Mouse (Mus musculus) kidney, embryonic 15.5 days (tissue): ENCODE measurements around the gene Cryl1. TPM values are rescaled to one million over a fixed set of nuclear protein-coding genes. Genes with fewer than 3 reads are reported as not detected.

Source experiments
- ATAC-seq: fragments of 200-750 bp; cut with Nextera tagmentation; replicated peaks from 2 replicates; pipeline ENCODE4 v1.8.0; 2017; ENCODE audit warnings: moderate TSS enrichment; ENCODE audit not compliant: low FRiP score
- H3K27ac ChIP-seq: fragments of 300-500 bp; sonication (generic); 2 replicates; pipeline ENCODE4 v1.5.1; 2015; ENCODE audit warnings: mild to moderate bottlenecking, inconsistent platforms
- H3K27me3 ChIP-seq: fragments of 300-500 bp; sonication (generic); 2 replicates; pipeline ENCODE4 v1.6.1; 2015; ENCODE audit warnings: inconsistent platforms
- H3K36me3 ChIP-seq: fragments of 300-500 bp; sonication (generic); 2 replicates; pipeline ENCODE4 v1.6.1; 2015; ENCODE audit warnings: inconsistent platforms
- H3K4me1 ChIP-seq: fragments of 300-500 bp; sonication (generic); 2 replicates; pipeline ENCODE4 v1.6.1; 2015; ENCODE audit warnings: inconsistent platforms
- H3K4me2 ChIP-seq: fragments of 300-500 bp; sonication (generic); 2 replicates; pipeline ENCODE4 v1.6.1; 2015; ENCODE audit warnings: moderate library complexity, mild to moderate bottlenecking, inconsistent platforms
- H3K4me3 ChIP-seq: fragments of 300-500 bp; sonication (generic); replicated peaks from 2 replicates; pipeline ENCODE4 v1.5.1; 2015; ENCODE audit warnings: mild to moderate bottlenecking, inconsistent platforms
- H3K9ac ChIP-seq: fragments of 300-500 bp; sonication (generic); 2 replicates; pipeline ENCODE4 v1.6.1; 2015; ENCODE audit warnings: mild to moderate bottlenecking, inconsistent platforms
- H3K9me3 ChIP-seq: fragments of 300-500 bp; sonication (generic); replicated peaks from 2 replicates; pipeline ENCODE4 v1.6.1; 2016; ENCODE audit warnings: inconsistent platforms
- WGBS: fragments of 180-500 bp; shearing (Covaris S2); methylation state at CpG from one replicate; pipeline ENCODE4 v1.1.7; 2015; ENCODE audit warnings: mixed read lengths; 5-methylcytosine and 5-hydroxymethylcytosine counted together
- polyA plus RNA-seq: library from polyadenylated mRNA; unstranded; fragments of >200 nt; fragmentation: Nextera tagmentation; extraction: Ambion mirVana; gene quantifications from 2 replicates; pipeline ENCODE4 v1.2.1, GENCODE M21; 2015

Gene Cryl1
- polyA plus RNA-seq, 1 experiment from 2014 or later, result 26.9 TPM

DNA sequence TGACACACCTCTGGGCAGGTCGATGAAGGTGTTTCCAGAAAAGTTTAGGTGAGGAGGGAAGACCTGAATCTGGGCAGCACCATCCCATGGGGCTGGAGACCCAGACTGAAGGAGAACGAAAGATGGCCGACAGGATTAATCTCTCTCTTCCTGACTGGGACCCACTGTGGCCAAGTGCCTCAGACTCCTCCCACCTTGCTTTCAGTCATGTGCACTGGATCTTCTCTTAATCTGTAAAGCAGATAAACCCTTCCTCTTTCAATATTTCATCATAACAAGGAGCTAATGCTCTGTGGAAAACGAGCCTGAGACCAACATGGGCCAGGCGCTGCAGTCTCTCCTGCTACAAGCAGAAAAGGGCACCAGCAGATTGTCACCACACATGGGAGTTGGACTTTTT, 31.6 kb downstream of the Cryl1 start:
- Histone ChIP-seq H3K27ac (no peak overlapping the region), H3K27me3 (no peaks in the 10 kb centered on the region), H3K9me3 (no peaks in the 10 kb centered on the region), H3K9ac (no peak overlapping the region), H3K4me1 (peaks cover 9% of the 10 kb centered on the region; the same call in 1 of the 2 replicates), H3K36me3 (no peaks in the 10 kb centered on the region), H3K4me2 (no peak overlapping the region), H3K4me3 (no peak overlapping the region)
- no peak for ATAC-seq
- 75% methylated on average over 5 of the region's 5 CpGs for WGBS

GRCm38 (mm10) chr14:57365341-57365740, 33.0 kb downstream of the Cryl1 start:
- no peak overlapping the region for H3K4me3 ChIP-seq
- H3K27me3 ChIP-seq, result no peaks in the 10 kb centered on the region

GRCm38 (mm10) chr14:57363833-57364232, 34.5 kb downstream of the Cryl1 start:
- WGBS, result 83% methylated on average over 6 of the region's 6 CpGs
- ATAC-seq, result no peak; the same call in 1 of the 2 replicates
- H3K36me3 ChIP-seq, result no peaks in the 10 kb centered on the region
- no peak overlapping the region for H3K4me3 ChIP-seq
- no peak overlapping the region for H3K27ac ChIP-seq
- peaks cover 9% of the 10 kb centered on the region; the same call in 1 of the 2 replicates for H3K4me1 ChIP-seq
- H3K27me3 ChIP-seq, result no peaks in the 10 kb centered on the region
- no peak overlapping the region for H3K9ac ChIP-seq
- no peaks in the 10 kb centered on the region for H3K9me3 ChIP-seq
- no peak overlapping the region for H3K4me2 ChIP-seq

More at GRCm38 (mm10) chr14:57365341-57365740, 33.0 kb downstream of the Cryl1 start:
- Histone ChIP-seq H3K4me1 (peaks cover 9% of the 10 kb centered on the region; the same call in 1 of the 2 replicates), H3K9ac (no peak overlapping the region), H3K4me2 (no peak overlapping the region), H3K36me3 (no peaks in the 10 kb centered on the region), H3K27ac (no peak overlapping the region), H3K9me3 (no peaks in the 10 kb centered on the region)
- 80% methylated on average over 9 of the region's 9 CpGs for WGBS
- ATAC-seq, result no peak

GRCm38 (mm10) chr14:57362726-57363660, 35.3 kb downstream of the Cryl1 start:
- no peak overlapping the region for H3K27ac ChIP-seq
- H3K4me1 ChIP-seq, result peaks cover 9% of the 10 kb centered on the region; the same call in 1 of the 2 replicates
- H3K4me3 ChIP-seq, result no peak overlapping the region
- H3K9ac ChIP-seq, result 0 out of 2 replicates have a peak overlapping the region, but pooled peaks have one; percentile 7
- H3K9me3 ChIP-seq, result no peaks in the 10 kb centered on the region
- H3K4me2 ChIP-seq, result peak overlapping the region; percentile 43
- peak; percentile 53; the same call in 1 of the 2 replicates for ATAC-seq
- WGBS, result 14% methylated on average over 30 of the region's 31 CpGs
- no peaks in the 10 kb centered on the region for H3K27me3 ChIP-seq
- H3K36me3 ChIP-seq, result no peaks in the 10 kb centered on the region

DNA sequence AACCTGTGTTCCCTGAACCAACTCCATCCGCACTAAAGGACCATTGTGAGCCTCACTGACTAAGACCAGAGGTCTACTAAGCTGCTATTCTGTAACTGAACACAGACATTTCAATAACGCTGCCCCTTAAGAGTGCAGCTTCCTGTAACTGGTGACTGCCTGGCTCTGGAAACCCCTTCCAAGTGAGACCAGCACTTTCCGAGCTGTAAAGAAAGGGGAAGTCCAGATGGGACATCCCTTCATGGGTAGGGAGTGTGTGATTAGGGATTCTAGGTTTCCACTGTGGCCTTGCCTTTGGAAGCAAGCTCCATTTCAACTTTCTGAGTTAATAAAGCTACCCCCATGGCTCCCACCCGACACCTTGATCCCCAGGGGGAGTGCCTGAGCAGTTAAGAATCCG, 41.3 kb downstream of the Cryl1 start:
- no peak for ATAC-seq

DNA sequence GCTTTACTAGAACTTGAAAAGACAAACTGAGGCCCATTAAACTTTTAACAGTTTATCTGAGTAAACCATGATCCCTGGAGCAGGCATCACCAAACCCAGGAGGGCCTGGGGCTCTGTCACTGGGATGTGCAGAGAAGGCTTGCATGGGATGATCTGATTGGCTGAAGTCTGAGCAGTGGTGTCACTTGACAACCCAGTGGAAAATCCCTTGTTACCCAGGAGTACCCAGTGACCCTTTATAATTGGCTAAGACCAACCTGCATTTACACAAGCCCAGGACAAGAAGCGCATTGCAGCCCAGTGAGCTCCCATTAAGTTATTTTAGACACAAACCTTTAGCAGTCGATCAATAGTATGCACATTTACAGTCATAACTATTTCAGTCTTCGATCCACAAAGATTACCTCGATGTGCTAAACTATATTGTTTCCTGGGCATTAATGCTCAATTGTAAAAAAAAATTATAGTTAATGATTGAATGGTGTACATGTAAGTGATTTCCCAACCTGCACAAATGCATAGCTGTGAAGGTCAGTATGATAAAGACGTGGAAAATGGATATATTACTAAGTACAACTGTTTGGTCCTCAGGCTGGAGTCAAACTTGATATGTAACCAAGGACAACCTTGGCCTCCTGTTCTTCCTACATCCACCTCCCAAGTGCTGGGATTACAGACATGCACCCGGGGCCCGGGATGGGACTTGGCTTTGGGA, 46.7 kb downstream of the Cryl1 start:
- Histone ChIP-seq H3K36me3 (no peaks in the 10 kb centered on the region), H3K9ac (no peak overlapping the region), H3K27ac (no peak overlapping the region), H3K9me3 (no peaks in the 10 kb centered on the region), H3K4me3 (no peak overlapping the region), H3K4me1 (no peaks in the 10 kb centered on the region; the same call in 1 of the 2 replicates), H3K4me2 (no peak overlapping the region), H3K27me3 (no peaks in the 10 kb centered on the region)
- ATAC-seq, result no peak
- 92% methylated on average over 7 of the region's 7 CpGs for WGBS

More for the DNA sequence above, 41.3 kb downstream of the Cryl1 start:
- H3K9ac ChIP-seq, result no peak overlapping the region
- WGBS, result 66% methylated on average over 5 of the region's 5 CpGs
- H3K4me1 ChIP-seq, result no peaks in the 10 kb centered on the region
- H3K4me2 ChIP-seq, result no peak overlapping the region
- no peaks in the 10 kb centered on the region for H3K36me3 ChIP-seq
- H3K4me3 ChIP-seq, result no peak overlapping the region
- no peaks in the 10 kb centered on the region for H3K27me3 ChIP-seq
- no peak overlapping the region for H3K27ac ChIP-seq
- no peaks in the 10 kb centered on the region for H3K9me3 ChIP-seq

GRCm38 (mm10) chr14:57349955-57350354, 48.4 kb downstream of the Cryl1 start:
- H3K4me2 ChIP-seq, result no peak overlapping the region
- no peaks in the 10 kb centered on the region for H3K36me3 ChIP-seq
- no peak for ATAC-seq
- H3K4me3 ChIP-seq, result no peak overlapping the region
- H3K9ac ChIP-seq, result no peak overlapping the region
- no peak overlapping the region for H3K27ac ChIP-seq
- 73% methylated on average over 10 of the region's 10 CpGs for WGBS
- no peaks in the 10 kb centered on the region; the same call in 1 of the 2 replicates for H3K9me3 ChIP-seq
- peaks cover 3% of the 10 kb centered on the region for H3K4me1 ChIP-seq
- no peaks in the 10 kb centered on the region for H3K27me3 ChIP-seq

DNA sequence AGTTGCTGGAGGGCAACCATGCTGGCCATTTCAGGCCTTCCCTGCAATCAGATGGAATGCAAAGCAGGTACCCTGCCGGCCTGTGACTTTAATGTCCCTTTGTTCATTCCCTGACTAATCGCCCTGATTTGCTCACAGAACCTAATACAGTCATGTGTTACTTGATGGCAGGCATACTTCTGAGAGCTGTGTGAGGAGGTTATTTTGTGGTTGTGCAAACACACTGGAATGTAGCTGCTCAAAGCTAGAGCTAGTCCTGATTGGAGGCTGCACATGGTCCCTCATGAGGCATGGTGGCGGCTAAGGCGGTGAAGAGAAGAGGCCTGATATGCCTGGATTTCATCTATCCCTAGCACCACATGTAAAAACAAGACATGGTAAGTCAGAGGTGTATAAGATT, 50.2 kb downstream of the Cryl1 start:
- no peaks in the 10 kb centered on the region; the same call in 1 of the 2 replicates for H3K9me3 ChIP-seq
- H3K4me2 ChIP-seq, result no peak overlapping the region
- H3K36me3 ChIP-seq, result no peaks in the 10 kb centered on the region
- H3K4me3 ChIP-seq, result no peak overlapping the region
- H3K4me1 ChIP-seq, result peaks cover 20% of the 10 kb centered on the region
- ATAC-seq, result no peak
- H3K27me3 ChIP-seq, result no peaks in the 10 kb centered on the region
- WGBS, result 71% methylated on average over 4 of the region's 4 CpGs
- H3K9ac ChIP-seq, result no peak overlapping the region
- peak overlapping the region; percentile 73 for H3K27ac ChIP-seq

DNA sequence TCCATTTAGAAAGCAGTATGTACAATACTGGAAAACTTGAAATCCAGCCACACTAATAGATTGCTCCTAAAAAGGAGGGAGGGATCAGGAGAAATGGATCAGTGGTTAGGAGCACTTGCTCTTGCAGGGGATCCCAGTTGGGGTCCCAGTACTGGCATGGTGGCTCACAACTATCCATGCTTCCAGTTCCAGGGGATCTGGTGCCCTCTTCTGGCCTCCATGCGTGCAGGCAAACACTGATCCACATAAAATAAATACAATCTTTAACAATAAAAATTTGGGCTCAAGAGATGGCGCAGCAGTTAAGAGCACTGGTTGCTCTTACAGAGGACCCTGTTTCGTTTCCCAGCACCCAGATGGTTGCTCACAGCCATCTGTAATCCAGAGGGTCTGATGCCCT, 52.2 kb downstream of the Cryl1 start:
- no peak for ATAC-seq
- H3K27me3 ChIP-seq, result no peaks in the 10 kb centered on the region
- H3K27ac ChIP-seq, result no peak overlapping the region
- no peaks in the 10 kb centered on the region; the same call in 1 of the 2 replicates for H3K9me3 ChIP-seq
- WGBS, result 97% methylated on average over 3 of the region's 3 CpGs
- peaks cover 36% of the 10 kb centered on the region for H3K4me1 ChIP-seq
- no peak overlapping the region for H3K4me3 ChIP-seq
- H3K4me2 ChIP-seq, result no peak overlapping the region
- no peaks in the 10 kb centered on the region for H3K36me3 ChIP-seq
- no peak overlapping the region for H3K9ac ChIP-seq

- 49% methylated on average over 25 of the region's 25 CpGs for WGBS
- ATAC-seq, result no peak
- H3K36me3 ChIP-seq, result no peaks in the 10 kb centered on the region
- H3K4me3 ChIP-seq, result peak overlapping the region; percentile 15; the same call in 1 of the 2 replicates
- no peak overlapping the region for H3K9ac ChIP-seq
- H3K27ac ChIP-seq, result no peak overlapping the region
- H3K4me1 ChIP-seq, result peaks cover 36% of the 10 kb centered on the region
- H3K27me3 ChIP-seq, result no peaks in the 10 kb centered on the region
- H3K4me2 ChIP-seq, result peak overlapping the region; percentile 52
- no peaks in the 10 kb centered on the region; the same call in 1 of the 2 replicates for H3K9me3 ChIP-seq
These were observed 53.4 kb downstream of the Cryl1 start for GRCm38 (mm10) chr14:57344781-57345492.

DNA sequence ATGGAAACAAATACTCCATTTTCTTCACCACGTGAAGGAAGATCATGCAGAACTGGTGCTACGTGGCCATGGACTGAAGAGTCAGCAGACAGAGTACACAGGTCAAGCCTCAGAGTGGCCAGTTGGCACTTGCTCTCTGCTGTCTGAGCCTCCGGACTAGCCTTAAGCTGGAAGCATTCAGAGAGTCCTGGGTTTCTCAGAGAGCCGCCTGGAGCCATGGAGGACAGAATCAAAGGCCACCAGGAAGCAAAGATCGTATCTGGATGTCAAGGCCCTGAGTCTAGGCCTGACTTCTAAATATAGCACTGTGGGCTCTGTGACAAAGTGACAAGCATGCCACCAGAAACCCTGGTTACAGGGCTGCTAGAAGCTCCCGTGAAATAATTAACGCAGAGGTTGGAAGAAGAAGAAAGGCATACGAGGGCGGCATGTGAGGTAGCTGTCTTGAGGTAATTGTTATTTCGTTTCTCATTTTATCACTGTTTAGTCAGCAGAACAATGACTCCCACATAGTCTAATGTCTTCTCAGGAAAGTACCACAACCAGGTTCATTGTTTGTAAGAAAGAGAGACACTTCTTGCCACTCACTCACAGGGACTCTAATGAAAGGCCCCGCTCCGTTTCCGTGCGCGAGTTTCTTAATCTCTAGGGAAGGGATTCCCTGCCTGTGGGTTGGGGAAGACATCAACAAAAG, 55.1 kb downstream of the Cryl1 start:
- Histone ChIP-seq H3K27me3 (no peaks in the 10 kb centered on the region), H3K9ac (no peak overlapping the region), H3K4me3 (no peak overlapping the region), H3K9me3 (no peaks in the 10 kb centered on the region; the same call in 1 of the 2 replicates), H3K36me3 (no peaks in the 10 kb centered on the region), H3K27ac (no peak overlapping the region), H3K4me2 (no peak overlapping the region), H3K4me1 (peaks cover 36% of the 10 kb centered on the region)
- WGBS, result 50% methylated on average over 15 of the region's 15 CpGs
- 0 out of 2 replicates have a peak, but pooled peaks have one; percentile 19 for ATAC-seq
